Mouse (Mus musculus): ENCODE data around the gene Map7.

DNA sequence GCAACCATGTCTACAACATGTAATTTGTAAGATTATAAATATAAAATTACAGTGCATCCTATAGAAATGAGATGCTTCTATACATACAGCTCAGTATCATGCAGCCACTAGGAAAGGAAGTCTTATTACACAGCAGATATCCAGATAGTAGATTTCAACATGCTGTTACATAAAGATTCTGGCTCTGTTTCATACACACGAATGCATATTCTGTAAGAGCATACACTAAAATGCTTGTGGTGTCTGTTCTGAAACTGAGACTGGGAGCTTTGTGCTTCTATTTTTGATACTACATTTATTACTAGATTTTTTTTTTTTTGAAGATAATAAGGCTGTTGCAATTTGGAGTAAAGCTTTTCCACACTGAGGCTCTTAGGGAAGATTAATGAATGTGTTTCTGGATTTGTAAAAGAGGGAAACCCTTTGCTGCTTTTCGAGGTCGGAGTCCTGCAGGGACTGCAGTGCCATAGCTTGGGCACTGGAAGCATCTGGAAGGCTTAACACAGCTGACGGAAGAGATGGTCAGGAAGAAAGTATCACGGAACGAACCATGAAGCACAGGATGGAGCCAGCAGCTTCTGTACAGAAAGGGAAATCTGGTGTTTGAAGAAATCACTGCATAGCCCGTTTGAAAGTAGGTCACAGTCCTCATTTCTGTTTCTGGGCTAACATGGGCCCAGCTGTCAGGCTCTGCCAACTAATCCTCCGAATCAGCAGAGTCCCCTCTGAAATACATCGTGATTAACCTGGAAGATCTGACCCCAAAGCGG, 50.9 kb downstream of the Map7 start:
- TF ChIP-seq POLR2A (IDR thresholded peaks at IDR 0.05; ENCODE audit: insufficient read length, low read depth) (no peak), TCF12 (IDR thresholded peaks at IDR 0.05; ENCODE audit: insufficient read depth, poor library complexity, severe bottlenecking) (no peak)
